Mouse (Mus musculus): ENCODE results near the gene Clic3.
A peak's percentile ranks its signal among the peaks of the same experiment; 100 is the strongest.

The Clic3 gene

DNA sequence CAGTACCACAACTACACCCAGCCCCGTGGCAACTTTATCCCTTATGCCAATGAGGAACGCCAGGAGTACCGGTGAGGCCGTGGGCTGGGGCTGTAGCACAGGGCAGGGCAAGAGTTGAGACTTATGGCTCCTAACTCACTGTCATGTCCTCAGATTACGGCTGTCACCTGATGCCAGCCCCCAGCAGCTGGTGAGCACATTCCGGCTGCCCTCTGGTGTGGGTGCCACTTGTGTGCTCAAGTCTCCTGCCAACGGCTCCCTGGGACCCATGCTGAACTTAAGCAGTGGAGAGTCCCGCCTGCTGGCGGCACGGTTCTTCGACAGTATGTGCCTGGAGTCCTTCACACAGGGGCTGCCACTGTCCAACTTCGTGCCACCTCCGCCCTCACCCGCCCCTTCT is 14.0 kb upstream of the Clic3 start:
- DNase-seq (ENCODE audit: low spot score in 2 of 2) = no peak

DNA sequence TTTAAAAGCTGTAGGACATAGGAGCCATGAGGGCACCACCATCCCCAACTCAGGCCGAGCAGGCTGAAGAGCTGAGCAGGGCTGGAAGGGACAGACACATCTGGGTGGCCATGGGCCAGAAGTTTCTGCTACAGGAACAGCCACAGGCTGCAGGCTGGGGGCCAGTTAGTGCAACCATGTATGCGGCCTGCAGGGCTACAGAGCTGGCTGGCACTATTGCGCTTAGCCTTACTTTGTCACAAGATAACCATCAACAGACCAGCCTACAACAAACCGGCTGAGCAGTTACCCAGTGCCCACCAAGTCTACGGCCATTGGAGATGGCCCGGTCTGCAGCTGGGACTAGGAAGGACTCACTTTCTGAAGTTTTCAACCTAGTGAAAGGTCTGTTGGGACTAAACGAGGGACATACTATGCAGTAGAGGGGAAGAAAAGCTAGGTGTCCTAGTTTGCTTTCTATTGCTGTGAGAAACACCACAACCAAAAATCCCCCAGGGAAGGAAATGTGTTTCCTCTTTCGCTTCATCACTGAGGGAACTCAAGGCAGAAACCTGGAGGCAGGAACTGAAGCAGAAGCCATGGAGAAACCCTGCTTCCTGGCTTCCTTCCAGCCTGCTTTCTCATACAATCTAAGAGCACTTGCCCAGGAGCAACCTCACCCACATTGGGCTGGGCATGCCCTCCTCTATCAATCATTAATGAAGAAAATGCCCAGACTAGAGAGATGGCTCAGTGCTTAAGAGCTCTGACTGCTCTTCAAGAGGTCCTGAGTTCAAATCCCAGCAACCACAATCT is 5.6 kb upstream of the Clic3 start:
- no peak for DNase-seq (ENCODE audit: low spot score in 2 of 2)

DNA sequence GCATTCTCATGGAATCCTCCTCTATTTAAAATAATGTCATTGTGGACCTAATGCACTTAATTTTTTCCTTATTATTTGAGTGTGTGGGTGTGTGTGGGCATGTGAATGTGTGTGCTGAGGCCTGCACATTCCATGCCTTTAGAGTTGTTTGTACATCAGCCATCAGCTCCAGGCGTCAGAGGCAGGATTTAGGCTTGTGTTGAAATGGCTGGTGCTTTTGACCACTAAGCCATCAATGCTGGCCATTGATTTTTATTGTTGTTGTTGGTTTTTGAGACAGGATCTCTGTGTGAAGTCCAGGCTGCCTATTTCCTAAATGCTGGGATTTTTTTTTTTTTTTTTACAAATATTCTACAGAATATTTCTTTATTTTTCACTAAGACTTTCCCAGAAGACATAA is 3.7 kb upstream of the Clic3 start:
- DNase-seq (ENCODE audit: low spot score in 2 of 2) = no peak

DNA sequence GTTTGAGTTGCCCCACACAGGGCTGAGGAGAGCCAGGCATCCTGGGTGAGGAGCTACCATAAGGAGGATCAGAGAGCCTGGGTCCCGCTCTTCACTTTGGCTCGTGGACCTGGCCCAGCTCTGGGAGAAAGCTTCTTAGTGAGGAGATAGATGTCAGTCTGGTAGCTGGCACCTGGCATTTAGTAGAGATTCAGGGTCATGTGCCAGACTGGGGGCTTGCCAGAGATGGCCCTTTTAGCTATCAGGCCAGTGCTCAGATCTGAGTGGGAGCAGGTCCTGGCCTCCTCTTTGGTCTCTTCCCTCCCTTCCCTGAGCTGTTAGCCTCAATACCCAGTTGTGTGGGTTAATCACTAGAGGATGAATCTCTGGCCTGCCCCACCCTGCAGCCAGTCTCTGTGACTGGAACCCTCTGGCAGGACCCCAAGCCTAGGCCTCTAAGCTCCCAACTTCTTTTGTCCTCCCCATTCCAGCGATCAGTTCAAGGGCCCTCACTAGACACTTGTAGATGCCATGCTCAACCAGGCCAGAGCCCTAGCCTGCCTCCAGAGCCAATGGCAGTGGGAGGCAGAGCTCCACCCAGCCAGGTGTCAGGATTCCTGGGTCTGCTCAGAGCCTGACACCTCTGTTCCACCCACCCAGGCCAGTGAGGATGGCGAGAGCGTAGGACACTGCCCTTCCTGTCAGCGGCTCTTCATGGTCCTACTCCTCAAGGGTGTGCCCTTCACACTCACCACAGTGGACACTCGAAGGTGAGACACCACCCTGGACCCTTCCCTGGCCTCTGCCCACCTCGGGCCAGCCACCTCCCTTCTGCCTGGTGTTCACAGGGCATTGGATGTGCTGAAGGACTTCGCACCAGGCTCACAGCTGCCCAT is 621 bp downstream of the Clic3 start:
- no peak for DNase-seq (ENCODE audit: low spot score in 2 of 2)

DNA sequence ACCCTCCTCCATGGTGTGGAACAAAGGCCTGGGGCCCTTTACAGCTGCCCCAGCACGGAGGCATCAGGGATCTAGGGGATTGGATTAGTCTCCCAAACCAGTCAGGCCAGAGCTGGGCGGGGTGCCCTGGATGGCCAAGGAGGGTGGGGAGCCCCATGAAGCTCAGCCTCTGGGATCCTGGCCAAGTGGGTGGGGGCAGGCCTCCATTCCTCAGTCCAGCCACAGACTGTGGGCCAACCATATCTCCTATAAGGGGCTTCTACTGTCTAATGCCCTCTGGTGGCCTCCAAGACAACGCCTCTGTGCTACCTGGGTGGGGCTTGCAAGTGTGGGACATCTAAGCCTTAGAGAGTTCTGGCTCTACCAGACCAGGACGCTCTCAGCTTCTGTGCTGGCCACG is 2.3 kb downstream of the Clic3 start:
- DNase-seq (ENCODE audit: low spot score in 2 of 2) = no peak

DNA sequence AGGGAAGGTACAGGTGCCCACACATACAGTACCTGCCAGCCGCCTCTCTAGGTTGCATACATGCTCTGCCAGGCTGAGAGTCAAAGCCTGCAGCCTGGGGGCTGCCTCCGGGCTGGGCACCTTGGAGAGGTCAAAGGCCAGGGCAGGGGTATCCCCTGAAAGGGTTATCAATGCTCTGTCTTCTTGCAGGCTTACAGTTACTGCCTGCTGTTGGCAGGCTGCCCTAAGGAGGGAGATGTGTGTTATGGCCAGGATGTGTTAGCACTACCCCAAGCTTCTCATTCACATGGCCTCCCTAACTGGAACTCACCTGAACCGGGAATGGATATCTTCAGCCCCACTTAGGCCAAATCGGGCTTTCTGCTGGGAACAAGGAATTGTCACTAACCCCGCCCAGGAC is 3.5 kb downstream of the Clic3 start:
- no peak for DNase-seq (ENCODE audit: low spot score in 2 of 2)

DNA sequence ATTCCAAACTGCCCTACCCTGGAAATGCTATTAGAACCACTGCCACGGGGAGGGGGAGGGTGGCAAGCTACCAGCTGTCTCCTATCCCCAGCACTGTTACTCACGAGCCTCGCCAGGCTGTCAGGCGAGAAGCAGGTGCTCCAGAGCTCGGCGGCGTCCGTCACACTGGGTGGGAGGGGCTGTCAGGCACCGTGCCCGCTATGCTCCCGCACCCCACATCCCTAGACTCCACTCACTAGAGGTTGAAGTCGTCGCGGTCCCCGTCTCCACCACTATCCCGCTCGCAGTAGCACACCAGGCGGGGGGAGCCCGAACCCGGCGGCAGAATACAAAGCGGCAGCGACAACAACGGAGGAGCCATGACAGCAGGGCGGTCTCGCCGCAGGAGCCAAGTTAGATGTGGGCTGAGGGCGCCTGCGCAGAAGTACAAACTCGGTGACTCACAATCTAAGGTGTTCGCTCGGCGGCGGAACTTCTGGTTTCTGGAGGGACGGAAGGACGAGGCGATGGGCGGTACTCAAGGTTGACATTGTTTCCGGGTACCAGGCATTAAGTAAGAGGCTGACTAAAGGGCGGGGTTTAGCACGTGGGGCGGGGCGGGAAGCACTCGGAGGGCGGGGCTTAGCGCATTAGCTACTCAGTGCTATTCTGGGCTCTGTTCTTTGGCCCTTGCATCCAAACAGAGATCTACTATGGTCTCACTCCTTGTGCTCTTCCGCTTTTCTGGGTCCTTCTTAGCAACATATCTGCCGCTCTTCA is 4.1 kb downstream of the Clic3 start, which contains the start of gene Paxx:
Gene Paxx, minus strand, starts transcription at position 544 of the 759 bp plus-strand sequence.
- peak; percentile 79 to 84 for DNase-seq (ENCODE audit: low spot score in 2 of 2)

DNA sequence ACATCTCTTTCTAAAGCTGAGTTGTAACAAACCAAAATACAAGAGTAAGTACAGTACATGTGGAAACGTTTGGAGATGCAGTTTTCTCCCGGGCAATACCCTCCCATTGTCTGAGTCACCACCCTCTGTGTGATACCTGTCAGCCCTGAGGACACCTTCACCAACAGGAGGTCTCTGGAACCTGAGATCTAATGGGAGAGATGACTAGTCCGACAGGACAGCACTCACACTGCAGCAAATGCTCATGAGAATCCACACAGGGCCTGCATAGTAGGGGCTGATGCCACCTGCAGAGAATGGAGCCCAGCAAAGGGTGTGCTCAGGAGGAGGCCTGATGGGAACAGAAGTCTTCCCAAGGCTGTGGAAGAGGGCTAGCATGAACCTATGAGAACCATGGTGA is 4.8 kb downstream of the Clic3 start:
- no peak for DNase-seq (ENCODE audit: low spot score in 2 of 2)

DNA sequence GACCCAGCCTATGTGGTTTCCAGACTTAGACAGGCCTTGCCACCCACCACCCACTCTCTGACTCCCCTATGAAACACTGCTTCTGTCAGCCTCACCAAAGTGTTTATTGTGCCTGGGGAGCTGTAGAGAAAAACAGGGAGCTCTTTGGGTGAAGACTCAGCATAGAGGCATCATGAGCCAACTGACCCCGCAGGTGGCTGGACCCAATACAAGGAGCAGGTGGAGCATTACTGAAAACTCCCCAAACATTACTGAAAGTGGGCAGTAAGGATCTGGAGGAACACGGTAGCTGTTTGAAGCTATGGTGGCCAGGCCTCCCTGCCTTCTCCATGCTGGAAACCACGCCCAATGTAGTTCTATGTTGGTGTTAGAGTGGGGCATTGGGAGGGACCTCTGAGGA is 7.0 kb downstream of the Clic3 start:
- no peak for DNase-seq (ENCODE audit: low spot score in 2 of 2)

DNA sequence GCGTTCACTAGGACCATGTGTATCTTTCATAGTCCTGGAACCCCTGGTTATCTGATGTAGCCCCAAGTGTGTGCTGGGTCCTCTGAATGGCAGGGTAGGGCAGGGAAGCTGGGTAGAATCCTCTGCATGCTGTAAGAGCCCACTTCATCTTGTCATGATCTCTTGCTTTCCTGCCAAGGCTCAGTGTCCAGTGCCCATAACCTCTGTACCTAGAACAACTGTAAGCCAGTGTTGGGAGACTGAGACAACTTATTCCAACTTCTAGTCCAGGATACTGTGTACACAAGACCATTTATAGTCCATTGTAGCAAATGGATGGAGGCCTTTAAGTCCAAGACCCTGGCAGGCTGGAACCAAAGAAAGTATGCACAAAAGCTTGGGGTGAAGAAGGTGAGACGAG is 8.6 kb downstream of the Clic3 start:
- no peak for DNase-seq (ENCODE audit: low spot score in 2 of 2)

DNA sequence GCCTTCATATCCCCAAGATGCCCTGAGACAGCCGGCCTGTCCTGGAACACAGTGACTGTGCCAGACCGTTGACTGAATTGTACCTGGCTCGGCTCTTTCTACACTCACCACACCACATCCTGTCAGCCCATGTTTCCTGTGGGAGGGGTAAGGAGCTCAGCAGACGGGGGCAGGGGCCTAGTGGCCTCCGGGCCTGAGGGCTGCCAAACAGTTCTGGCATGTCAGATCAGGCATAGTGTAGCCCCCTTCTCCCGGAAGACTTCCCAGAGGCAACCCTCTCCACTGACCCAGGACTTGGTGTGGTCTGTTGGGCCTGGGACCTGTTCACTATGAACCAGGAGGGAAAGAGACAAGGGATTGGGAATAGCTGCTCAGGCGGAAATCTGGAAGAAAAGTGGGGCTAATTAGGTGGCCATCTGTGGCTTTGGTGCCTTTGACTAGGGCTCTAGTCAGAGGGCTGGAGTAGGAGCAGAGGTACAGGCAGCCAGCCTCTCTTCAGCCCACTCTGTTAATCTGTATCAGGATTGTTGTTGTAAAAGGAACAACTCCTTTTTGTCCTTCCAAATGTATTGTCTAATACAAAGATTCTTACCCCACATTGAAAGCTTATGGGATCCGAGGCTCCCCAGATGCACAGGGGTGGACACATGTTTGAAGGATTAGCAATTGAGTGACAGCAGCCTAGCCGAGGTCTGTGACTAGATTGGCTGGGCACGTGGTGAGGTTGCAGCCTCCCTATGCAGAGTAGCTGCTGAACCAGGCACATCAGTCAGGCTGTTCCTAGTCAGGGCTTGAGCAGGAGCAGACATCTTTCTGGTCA is 9.4 kb downstream of the Clic3 start:
- peak; percentile 30 to 51 for DNase-seq (ENCODE audit: low spot score in 2 of 2)

DNA sequence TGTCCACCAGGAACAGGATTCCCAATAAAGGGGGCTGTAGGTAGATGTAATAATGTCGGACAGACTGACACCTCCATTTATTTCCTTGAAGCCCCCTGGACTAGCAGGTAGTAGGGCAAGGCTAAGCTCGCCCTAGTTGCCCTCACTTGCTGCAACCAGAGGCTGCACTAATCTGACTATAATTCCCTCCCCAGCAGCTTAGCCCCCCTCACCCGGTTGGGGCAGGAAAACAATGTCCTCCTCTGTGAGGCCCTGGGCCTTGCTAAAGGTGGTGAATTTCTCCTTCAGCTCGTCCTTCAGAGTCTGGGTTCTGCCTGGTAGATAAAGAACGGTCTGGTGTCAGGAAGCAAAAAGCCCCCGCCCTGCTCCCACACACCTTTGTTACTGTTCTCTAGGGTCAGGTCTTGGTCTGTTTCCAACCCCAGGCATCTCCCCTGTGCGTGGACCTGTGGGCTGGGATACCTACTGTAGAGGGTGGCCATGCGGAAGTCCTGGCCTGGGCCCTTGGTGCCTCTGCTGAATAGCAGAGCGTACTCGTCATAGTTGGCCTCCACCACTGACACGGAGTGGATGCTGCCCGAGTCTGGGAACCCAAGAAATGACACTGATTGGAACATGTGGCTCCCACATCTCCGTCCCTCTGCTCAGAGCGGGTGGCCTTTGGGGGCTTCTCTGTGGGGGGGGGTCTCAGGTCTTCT is 11.1 kb downstream of the Clic3 start:
- no peak for DNase-seq (ENCODE audit: low spot score in 2 of 2)

DNA sequence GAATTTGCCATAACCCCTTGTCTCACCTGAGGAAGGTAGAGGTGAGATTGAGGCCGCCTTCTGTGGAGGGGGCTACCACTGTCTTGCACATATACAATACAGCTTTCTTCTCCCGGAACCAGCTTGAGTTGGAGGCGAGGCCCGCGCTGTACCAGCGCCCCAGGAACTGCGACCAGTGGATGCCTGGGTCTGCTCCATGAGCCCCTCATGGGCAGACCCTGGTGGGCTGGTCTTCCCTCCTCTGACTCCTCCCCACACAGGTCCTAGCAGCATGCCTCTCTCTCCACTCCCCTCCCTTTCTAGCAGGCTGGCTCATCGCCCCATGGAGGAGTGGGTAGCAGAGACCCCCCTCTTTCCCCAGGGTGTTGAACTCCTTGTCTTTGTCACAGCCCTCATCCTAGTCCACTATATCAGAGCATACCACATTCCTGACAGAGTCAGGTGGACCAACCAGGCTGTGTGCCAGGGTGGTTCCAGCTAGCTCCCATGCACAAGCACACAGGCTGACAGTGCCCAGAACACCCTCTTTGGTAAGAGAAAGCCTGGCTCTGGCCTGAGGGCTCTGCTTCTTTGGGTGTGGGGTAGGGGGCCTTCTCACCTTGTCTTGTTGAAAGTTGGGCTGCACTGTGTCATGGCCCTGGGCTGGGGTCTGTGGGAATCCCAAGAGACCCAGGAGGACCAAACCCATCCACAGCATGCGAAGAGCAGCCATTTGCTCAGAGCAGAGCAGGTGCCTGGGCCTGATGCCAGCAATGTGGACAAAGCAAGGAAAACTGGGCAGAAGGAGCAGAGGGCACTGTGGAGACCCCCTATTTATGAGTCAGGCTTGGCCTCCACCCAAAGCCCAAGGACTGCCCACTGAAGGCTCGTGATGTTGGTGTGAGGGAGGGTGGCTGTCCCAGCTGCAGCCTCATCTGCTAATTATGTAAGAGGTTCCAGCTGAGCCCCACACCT is 12.6 kb downstream of the Clic3 start:
- no peak for DNase-seq (ENCODE audit: low spot score in 2 of 2)

DNA sequence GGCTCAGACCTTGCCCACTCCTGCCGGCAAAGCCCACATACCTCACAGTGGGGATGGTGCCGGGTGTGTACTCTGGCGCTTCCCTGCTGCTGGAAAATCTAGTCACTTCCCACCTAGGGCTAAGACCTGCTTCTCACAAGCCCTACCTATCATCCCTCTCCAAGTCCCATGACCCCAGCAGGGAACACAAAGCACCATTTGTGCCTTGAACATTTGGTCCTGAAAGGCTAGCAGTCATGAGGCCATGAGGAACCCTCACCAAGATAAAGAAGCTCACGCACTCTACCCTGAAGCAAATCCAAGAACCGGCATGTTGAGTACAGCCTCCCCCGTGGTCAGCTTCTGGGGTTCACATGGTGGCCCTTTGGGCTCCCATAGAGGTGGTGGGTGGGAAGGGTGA is 13.3 kb downstream of the Clic3 start, which contains the start of gene Ptgds:
Gene Ptgds, minus strand, starts transcription at position 78 of the 400 bp plus-strand sequence.
- DNase-seq (ENCODE audit: low spot score in 2 of 2) = no peak

DNA sequence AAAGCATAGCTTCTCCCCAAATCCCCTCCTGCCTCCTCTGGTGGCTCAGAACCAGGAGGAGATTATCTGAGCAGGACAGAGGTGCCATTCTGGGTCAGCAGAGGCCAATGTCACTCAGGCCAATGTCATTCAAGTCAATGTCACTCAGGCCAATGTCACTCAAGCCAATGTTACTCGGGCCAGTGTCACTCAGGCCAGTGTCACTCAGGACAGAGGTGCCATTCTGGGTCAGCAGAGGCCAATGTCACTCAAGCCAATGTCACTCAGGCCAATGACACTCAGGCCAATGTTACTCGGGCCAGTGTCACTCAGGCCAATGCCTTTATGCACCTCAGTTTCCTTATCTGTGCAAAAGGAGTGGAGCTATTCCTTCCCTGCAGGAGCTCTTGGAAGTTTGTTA is 15.9 kb downstream of the Clic3 start:
- no peak for DNase-seq (ENCODE audit: low spot score in 2 of 2)

DNA sequence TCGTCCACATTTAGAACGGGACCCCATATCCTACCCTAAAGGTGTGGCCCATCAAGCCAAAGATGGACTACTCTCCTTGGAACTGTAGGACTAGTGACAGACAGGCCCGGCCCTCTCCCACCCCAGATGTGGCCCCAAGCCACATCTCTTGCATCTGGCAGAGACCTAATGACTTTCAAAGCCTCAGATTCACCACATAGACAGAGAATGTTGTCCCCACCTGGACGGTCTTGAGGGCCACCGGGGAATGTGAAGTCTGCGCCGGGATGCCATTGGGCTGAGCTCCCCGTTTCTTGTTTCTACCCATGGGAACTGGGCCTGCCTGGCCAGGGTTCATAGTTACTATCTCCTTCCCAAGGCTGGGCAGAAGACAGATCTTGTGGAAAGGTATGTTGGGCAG is 20.9 kb downstream of the Clic3 start:
- no peak for DNase-seq (ENCODE audit: low spot score in 2 of 2)

DNA sequence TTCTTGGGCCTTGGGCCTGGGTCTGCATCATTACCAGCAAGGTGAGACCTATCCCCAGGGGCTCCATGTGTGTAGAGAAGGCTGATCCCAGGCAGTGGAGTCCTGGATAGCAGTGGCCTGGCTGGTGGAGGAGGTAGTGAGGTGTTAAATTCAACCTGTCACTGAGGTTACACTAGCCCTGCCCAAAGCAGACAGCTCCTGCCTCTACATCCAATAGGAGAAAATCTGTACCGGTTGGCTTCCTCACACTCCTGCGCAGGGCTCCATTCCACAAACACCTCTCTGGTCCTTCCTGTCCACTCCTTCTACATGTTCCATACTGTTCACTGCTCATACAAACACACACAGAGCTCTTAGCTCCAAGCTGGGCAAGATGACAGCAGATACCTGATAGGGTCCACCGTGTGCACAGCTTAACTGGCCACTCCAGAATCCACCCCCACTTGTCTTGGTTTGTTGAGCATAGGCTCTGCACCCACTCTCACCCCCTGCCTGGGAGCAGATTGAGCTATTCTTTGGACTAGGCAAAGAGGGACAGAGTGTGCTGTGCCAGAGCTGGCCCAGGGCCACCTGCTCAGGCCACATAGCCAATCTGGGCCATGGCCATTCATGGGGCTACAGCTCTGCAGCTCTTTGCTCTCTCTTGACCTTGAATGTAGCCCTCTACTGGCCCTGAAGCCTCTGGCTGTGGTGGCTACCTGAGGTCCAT is 21.5 kb downstream of the Clic3 start:
- DNase-seq (ENCODE audit: low spot score in 2 of 2) = no peak

DNA sequence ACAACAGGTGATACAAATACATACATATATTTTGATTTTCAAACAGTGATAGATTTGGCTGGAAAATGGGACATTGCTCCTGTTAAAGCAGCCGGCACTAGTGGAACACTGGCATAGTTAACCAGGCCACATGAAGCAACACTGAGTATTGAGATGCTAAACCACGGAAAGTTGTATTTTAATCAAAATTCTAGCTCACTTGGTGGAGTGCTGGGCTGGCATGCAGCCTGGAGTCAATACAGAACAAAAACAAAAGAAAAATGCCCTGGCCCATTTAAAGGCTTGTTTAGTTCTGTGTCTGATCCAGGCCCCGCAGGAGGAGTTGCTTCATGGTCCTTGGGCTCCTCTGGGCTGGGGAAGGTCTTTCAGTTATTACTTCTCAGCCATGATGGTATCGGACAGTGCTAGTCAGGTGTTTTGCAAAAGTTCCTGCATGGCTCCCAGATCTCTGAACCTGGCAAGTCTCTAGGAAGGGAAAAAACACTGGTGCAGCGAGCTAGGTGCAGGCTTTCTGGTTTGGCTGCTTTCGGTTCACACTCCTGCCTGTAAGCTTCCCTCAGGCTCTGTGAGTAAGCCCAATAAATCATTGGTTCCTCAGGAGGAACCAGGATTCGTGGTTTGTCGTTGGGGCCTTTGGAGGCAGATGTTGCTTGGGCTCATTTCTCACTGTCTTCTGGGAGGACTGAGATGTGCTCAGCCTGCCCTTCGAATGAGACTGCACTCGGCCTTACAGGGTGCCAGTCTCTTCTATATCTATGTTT is 23.1 kb downstream of the Clic3 start:
- DNase-seq (ENCODE audit: low spot score in 2 of 2) = no peak
